Mouse (Mus musculus) embryonic facial prominence, embryonic 13.5 days (tissue): Measurements from ENCODE around the gene Pcdh15. TPM values are rescaled to one million over a fixed set of nuclear protein-coding genes. Genes with fewer than 3 reads are reported as not detected.

Source experiments
- ATAC-seq: fragments of 200-750 bp; cut with Nextera tagmentation; 2 replicates; pipeline ENCODE4 v1.8.0; 2017; ENCODE audit warnings: low read depth; ENCODE audit not compliant: insufficient number of reproducible peaks, insufficient read depth, low FRiP score, low TSS enrichment
- H3K27ac ChIP-seq: fragments of 300-500 bp; sonication (generic); 2 replicates; pipeline ENCODE4 v1.5.1; 2015; ENCODE audit warnings: moderate library complexity, mild to moderate bottlenecking, inconsistent platforms
- H3K27me3 ChIP-seq: fragments of 300-500 bp; sonication (generic); 2 replicates; pipeline ENCODE4 v1.6.1; 2015; ENCODE audit warnings: mild to moderate bottlenecking, inconsistent platforms
- H3K36me3 ChIP-seq: fragments of 300-500 bp; sonication (generic); 2 replicates; pipeline ENCODE4 v1.6.1; 2015; ENCODE audit warnings: mild to moderate bottlenecking, inconsistent platforms
- H3K4me1 ChIP-seq: fragments of 300-500 bp; sonication (generic); 2 replicates; pipeline ENCODE4 v1.6.1; 2015; ENCODE audit warnings: inconsistent platforms
- H3K4me2 ChIP-seq: fragments of 300-500 bp; sonication (generic); 2 replicates; pipeline ENCODE4 v1.6.1; 2015; ENCODE audit warnings: moderate library complexity, mild to moderate bottlenecking, inconsistent platforms
- H3K4me3 ChIP-seq: fragments of 300-500 bp; sonication (generic); 2 replicates; pipeline ENCODE4 v1.5.1; 2015; ENCODE audit warnings: mild to moderate bottlenecking, inconsistent platforms
- H3K9ac ChIP-seq: fragments of 300-500 bp; sonication (generic); 2 replicates; pipeline ENCODE4 v1.6.1; 2015; ENCODE audit warnings: mild to moderate bottlenecking, inconsistent platforms
- H3K9me3 ChIP-seq: fragments of 300-500 bp; sonication (generic); 2 replicates; pipeline ENCODE4 v1.6.1; 2016; ENCODE audit warnings: inconsistent platforms
- WGBS: fragments of 180-500 bp; shearing (Covaris S2); methylation state at CpG from one replicate; pipeline ENCODE4 v1.1.7; 2015; ENCODE audit warnings: mixed read lengths; 5-methylcytosine and 5-hydroxymethylcytosine counted together
- polyA plus RNA-seq: library from polyadenylated mRNA; unstranded; fragments of >200 nt; fragmentation: Nextera tagmentation; extraction: Ambion mirVana; gene quantifications from 2 replicates; pipeline ENCODE4 v1.2.1, GENCODE M21; 2015

The Pcdh15 gene
- polyA plus RNA-seq, 1 experiment from 2014 or later, result 6.4 TPM

DNA sequence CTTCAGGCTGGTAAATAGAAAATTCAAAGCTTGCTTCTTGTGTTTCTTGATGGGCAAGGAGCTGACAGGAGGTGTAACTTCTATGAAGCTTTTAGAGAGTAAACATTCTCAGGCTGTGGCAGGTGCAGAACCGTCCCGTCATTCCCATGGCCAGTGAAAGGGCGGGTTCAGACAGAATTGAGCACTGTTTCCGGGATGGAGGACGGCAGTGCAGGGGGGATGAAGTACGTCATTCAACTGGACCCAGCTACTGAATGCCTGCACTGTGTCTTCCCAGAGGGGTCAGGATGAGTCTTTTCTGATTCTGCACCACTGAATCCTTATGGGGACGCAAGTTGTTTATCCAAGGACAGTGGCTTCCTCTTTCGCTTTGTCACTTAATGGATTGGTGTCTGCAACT lies 727.2 kb downstream of the Pcdh15 start:
- WGBS, result 46% methylated on average over 8 of the region's 8 CpGs
- Histone ChIP-seq H3K4me2 (no peak overlapping the region), H3K4me1 (peaks cover 4% of the 10 kb centered on the region; the same call in 1 of the 2 replicates), H3K9me3 (no peaks in the 10 kb centered on the region), H3K9ac (no peak overlapping the region), H3K27me3 (peaks cover 13% of the 10 kb centered on the region), H3K36me3 (no peaks in the 10 kb centered on the region), H3K27ac (no peak overlapping the region), H3K4me3 (no peak overlapping the region)
- no peak for ATAC-seq

GRCm38 (mm10) chr10:73828781-73829180 lies 729.6 kb downstream of the Pcdh15 start:
- Histone ChIP-seq H3K4me3 (no peak overlapping the region), H3K36me3 (no peaks in the 10 kb centered on the region), H3K4me1 (no peaks in the 10 kb centered on the region), H3K27ac (no peak overlapping the region), H3K27me3 (no peaks in the 10 kb centered on the region), H3K9ac (no peak overlapping the region), H3K9me3 (no peaks in the 10 kb centered on the region), H3K4me2 (no peak overlapping the region)
- 76% methylated on average over 2 of the region's 2 CpGs for WGBS
- no peak for ATAC-seq

DNA sequence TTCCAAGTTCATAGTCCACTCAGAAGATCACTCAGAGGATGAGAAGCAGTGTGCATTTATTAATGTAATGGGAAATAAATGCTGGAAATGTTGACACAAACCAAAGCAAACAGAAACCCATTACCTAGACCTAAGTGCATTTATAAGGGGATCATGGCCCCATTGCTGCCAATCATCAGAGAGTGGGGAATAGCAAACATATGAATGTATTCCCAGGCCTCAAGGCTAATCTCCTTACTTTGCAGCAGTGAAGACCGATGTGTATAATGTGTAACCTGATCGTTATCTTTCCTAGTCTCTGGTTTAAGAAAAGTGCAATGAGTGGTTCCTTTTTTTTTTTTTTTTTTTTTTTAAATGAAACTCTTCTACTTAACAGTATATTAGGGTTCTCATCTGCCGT lies 745.9 kb downstream of the Pcdh15 start:
- Histone ChIP-seq H3K36me3 (no peaks in the 10 kb centered on the region), H3K4me2 (no peak overlapping the region), H3K27me3 (no peaks in the 10 kb centered on the region), H3K9ac (no peak overlapping the region), H3K4me1 (no peaks in the 10 kb centered on the region), H3K9me3 (no peaks in the 10 kb centered on the region), H3K4me3 (no peak overlapping the region), H3K27ac (no peak overlapping the region)
- 62% methylated on average over 3 of the region's 3 CpGs for WGBS
- ATAC-seq, result no peak

DNA sequence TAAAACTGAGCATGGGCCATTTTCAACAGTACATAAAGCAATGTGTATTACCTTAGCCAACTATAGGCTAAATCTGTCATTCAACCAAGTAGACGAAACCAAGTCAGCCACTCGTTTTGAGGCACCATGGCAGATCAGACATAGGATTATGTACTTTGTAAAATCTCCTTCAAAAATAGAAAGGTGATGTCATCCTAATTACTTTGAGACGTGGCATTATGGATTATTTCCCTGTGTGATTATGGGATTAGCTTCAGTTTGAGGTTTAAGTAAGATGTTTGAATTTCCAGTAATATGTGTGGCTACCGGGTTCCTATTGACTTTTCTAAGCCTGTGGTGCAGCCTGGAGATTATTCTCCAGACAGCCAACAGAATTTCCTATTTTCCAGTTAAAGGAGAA lies 763.0 kb downstream of the Pcdh15 start:
- Histone ChIP-seq H3K4me1 (no peaks in the 10 kb centered on the region), H3K36me3 (no peaks in the 10 kb centered on the region), H3K9me3 (no peaks in the 10 kb centered on the region), H3K27ac (no peak overlapping the region), H3K4me2 (no peak overlapping the region), H3K9ac (no peak overlapping the region), H3K27me3 (no peaks in the 10 kb centered on the region), H3K4me3 (no peak overlapping the region)
- 58% methylated on average over 4 of the region's 4 CpGs for WGBS
- no peak for ATAC-seq

DNA sequence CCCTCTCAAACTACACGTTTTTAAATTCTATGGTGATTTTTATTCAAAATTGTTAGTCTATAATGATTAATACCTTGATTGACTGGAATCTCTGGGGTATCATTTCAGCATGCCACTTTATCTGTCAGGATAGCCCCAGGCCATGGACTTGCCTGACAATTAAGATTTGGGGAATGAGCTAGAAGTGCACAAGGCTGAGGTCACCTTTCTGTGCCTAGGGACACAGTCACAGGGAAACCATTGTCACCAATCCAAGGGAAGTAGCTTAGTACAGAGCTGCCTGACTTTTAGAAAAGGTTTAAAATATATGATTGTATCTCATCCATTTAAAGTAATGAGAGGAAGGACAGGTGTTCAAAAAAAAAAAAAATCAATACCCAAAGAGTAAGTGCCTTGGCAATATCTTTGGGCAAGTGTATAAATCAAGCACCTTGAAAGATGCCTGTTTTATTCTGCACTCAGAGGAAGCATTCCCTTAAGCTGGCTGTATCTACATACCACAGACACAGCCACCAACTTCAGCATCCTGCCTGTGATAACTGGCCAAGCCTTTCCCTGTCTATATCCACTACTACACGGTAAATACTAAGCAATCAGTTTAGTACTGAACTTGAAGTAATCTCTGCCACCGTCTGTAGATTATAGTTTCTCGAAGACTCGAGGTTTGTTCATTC lies 779.0 kb downstream of the Pcdh15 start:
- WGBS, result 68% methylated on average over 5 of the region's 5 CpGs
- ATAC-seq, result no peak

GRCm38 (mm10) chr10:73878729-73879067 lies 779.6 kb downstream of the Pcdh15 start:
- H3K9me3 ChIP-seq, result no peaks in the 10 kb centered on the region
- H3K9ac ChIP-seq, result no peak overlapping the region
- ATAC-seq, result no peak
- H3K27ac ChIP-seq, result no peak overlapping the region
- no peaks in the 10 kb centered on the region for H3K4me1 ChIP-seq
- 62% methylated on average over 4 of the region's 4 CpGs for WGBS
- H3K36me3 ChIP-seq, result no peaks in the 10 kb centered on the region
- H3K4me2 ChIP-seq, result no peak overlapping the region
- H3K4me3 ChIP-seq, result no peak overlapping the region
- H3K27me3 ChIP-seq, result no peaks in the 10 kb centered on the region

More for the DNA sequence above, 779.0 kb downstream of the Pcdh15 start:
- Histone ChIP-seq H3K27ac (no peak overlapping the region), H3K9me3 (no peaks in the 10 kb centered on the region), H3K27me3 (no peaks in the 10 kb centered on the region), H3K4me3 (no peak overlapping the region), H3K4me2 (no peak overlapping the region), H3K36me3 (no peaks in the 10 kb centered on the region), H3K4me1 (no peaks in the 10 kb centered on the region), H3K9ac (no peak overlapping the region)

DNA sequence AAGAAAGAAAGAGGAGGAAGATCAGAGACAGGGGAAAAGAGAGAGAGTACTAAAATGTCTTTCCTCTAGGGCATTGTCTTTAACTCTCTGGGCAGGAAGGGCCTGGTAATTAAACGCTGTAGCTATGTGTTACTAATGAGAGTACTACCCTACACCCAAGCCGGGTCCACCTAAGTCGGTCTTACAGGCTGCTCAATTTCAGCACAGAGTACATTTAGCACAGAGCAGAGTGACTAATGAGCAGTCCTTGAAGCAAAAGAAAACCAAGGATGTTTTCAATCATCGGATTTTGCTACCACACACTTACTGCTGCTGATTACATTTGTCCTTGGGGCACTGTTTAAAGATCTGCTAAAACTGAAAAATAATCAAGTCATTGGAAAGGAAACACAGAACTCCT lies 788.6 kb downstream of the Pcdh15 start:
- H3K4me1 ChIP-seq, result 0 out of 2 replicates have a peak, but pooled peaks cover 3% of the 10 kb centered on the region
- no peaks in the 10 kb centered on the region for H3K36me3 ChIP-seq
- no peaks in the 10 kb centered on the region for H3K9me3 ChIP-seq
- no peaks in the 10 kb centered on the region for H3K27me3 ChIP-seq
- no peak overlapping the region for H3K4me2 ChIP-seq
- H3K9ac ChIP-seq, result no peak overlapping the region
- 33% methylated on average over 4 of the region's 4 CpGs for WGBS
- H3K4me3 ChIP-seq, result no peak overlapping the region
- H3K27ac ChIP-seq, result no peak overlapping the region
- ATAC-seq, result no peak

DNA sequence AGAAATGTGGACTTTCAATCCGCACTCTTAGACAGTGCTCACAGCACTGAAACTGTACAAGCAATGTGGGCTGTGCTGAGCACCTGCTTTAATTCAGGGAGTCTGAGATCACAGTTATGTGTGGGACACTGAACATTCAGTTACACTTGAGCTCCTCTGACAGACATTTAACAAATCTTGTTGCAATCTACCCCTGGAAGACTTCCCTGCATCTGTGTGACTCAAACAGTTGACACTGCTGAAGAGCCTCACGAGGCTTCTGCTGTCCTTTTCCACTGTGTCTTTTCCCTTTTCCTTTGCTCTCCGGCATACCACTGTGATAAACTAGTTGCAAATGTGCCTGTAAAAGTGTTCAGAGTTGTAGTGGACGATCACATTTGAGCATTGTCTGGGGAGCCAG lies 793.1 kb downstream of the Pcdh15 start:
- H3K36me3 ChIP-seq, result no peaks in the 10 kb centered on the region
- no peak overlapping the region for H3K4me2 ChIP-seq
- H3K27ac ChIP-seq, result no peak overlapping the region
- 0 out of 2 replicates have a peak, but pooled peaks cover 3% of the 10 kb centered on the region for H3K4me1 ChIP-seq
- no peak for ATAC-seq
- no peaks in the 10 kb centered on the region for H3K27me3 ChIP-seq
- H3K4me3 ChIP-seq, result no peak overlapping the region
- H3K9ac ChIP-seq, result no peak overlapping the region
- 81% methylated on average over 4 of the region's 4 CpGs for WGBS
- no peaks in the 10 kb centered on the region for H3K9me3 ChIP-seq

GRCm38 (mm10) chr10:73896086-73896607 lies 797.0 kb downstream of the Pcdh15 start:
- Histone ChIP-seq H3K4me3 (no peak overlapping the region), H3K4me2 (no peak overlapping the region), H3K9ac (no peak overlapping the region), H3K9me3 (no peaks in the 10 kb centered on the region), H3K4me1 (no peaks in the 10 kb centered on the region), H3K36me3 (no peaks in the 10 kb centered on the region), H3K27me3 (no peaks in the 10 kb centered on the region), H3K27ac (no peak overlapping the region)
- no peak for ATAC-seq

GRCm38 (mm10) chr10:73899165-73899564 lies 800.0 kb downstream of the Pcdh15 start:
- H3K27me3 ChIP-seq, result no peaks in the 10 kb centered on the region
- WGBS, result 66% methylated on average over 3 of the region's 3 CpGs
- H3K4me2 ChIP-seq, result no peak overlapping the region
- ATAC-seq, result no peak
- H3K4me3 ChIP-seq, result no peak overlapping the region
- H3K9ac ChIP-seq, result no peak overlapping the region
- no peak overlapping the region for H3K27ac ChIP-seq
- no peaks in the 10 kb centered on the region for H3K4me1 ChIP-seq
- H3K9me3 ChIP-seq, result no peaks in the 10 kb centered on the region
- H3K36me3 ChIP-seq, result no peaks in the 10 kb centered on the region

DNA sequence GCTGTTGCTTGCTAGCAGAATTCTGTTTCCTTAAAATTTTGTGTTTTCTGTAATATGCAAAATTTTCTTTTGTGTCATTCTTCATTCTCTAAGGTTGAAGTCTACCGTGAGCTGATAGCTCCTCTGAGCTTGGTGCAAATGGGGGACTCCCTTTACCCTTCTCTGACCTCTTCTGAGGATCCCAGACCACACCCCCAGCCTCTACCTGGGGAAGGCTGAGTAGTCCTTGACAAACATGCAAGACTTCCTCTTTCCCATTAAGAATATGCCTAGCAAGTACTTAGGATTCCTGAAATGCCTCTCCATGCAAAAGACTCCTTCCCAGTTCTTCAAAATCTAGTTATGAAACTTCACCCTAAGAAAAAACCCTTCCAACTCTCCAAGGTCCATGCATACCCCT lies 808.5 kb downstream of the Pcdh15 start:
- no peaks in the 10 kb centered on the region for H3K36me3 ChIP-seq
- H3K4me1 ChIP-seq, result no peaks in the 10 kb centered on the region
- ATAC-seq, result no peak
- no peak overlapping the region for H3K9ac ChIP-seq
- H3K9me3 ChIP-seq, result no peaks in the 10 kb centered on the region
- 61% methylated on average over 1 of the region's 1 CpGs for WGBS
- no peaks in the 10 kb centered on the region for H3K27me3 ChIP-seq
- H3K4me2 ChIP-seq, result no peak overlapping the region
- H3K4me3 ChIP-seq, result no peak overlapping the region
- H3K27ac ChIP-seq, result no peak overlapping the region

- H3K4me2 ChIP-seq, result no peak overlapping the region
- no peak overlapping the region for H3K4me3 ChIP-seq
- H3K36me3 ChIP-seq, result no peaks in the 10 kb centered on the region
- H3K4me1 ChIP-seq, result no peaks in the 10 kb centered on the region
- 47% methylated on average over 1 of the region's 1 CpGs for WGBS
- H3K27me3 ChIP-seq, result no peaks in the 10 kb centered on the region
- no peak overlapping the region for H3K27ac ChIP-seq
- H3K9me3 ChIP-seq, result no peaks in the 10 kb centered on the region
- ATAC-seq, result no peak
- H3K9ac ChIP-seq, result no peak overlapping the region
These were observed 809.4 kb downstream of the Pcdh15 start for GRCm38 (mm10) chr10:73908568-73908967.
